Mouse (Mus musculus) WW6 (cell line): Measurements from ENCODE around the gene Slc5a3.

Experiments used
- DNase-seq: peaks from one replicate; pipeline ENCODE4 v3.0.0-alpha.2; 2013; ENCODE audit warnings: low read depth, low spot score

Gene Slc5a3

GRCm38 (mm10) chr16:92057852-92058643 lies at the start of gene Slc5a3, which contains the start of the genes Mrps6 and Gm49711:
Gene Slc5a3, plus strand, starts transcription at chr16:92058322.
Gene Mrps6, plus strand, starts transcription at chr16:92058270.
Gene Gm49711, plus strand, starts transcription at chr16:92058316.
- DNase-seq: peak; percentile 61

DNA sequence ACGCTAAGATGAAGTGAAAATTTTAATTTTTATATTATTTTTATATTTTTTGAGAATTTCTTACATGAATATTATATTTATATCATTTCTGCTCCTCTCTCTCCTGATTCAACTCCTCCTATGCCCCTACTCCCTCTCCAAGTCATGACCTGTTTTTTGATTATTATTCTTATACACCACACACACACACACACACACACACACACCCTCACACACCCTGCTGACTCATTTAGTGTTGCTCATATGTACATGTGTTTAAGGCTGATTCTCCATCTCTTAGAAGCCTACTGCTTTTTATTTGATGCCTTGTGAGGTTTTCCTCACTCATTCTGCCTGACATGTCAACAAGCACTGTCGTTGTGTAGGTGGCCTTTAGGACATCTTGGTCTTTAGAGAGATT lies 48.5 kb upstream of the Slc5a3 start:
- no peak for DNase-seq

DNA sequence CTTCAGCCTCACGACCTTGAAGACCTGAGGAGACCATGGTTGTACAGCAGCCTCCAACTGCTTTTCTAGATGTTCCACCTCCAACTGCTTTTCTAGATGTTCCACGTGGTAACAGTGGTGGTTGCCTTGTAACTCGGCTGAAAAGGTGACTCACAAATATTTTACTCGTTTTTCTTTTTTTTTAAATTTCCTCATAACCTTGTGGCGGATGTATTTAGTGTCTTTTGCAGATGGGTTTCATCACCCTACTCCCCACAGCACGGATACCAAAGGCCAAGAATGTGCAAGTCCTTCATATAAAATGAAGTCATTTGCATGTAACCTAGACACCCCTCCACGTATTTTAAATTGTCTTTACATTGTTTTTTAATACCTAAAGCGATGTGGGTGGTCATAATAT lies 41.3 kb upstream of the Slc5a3 start:
- DNase-seq: no peak

DNA sequence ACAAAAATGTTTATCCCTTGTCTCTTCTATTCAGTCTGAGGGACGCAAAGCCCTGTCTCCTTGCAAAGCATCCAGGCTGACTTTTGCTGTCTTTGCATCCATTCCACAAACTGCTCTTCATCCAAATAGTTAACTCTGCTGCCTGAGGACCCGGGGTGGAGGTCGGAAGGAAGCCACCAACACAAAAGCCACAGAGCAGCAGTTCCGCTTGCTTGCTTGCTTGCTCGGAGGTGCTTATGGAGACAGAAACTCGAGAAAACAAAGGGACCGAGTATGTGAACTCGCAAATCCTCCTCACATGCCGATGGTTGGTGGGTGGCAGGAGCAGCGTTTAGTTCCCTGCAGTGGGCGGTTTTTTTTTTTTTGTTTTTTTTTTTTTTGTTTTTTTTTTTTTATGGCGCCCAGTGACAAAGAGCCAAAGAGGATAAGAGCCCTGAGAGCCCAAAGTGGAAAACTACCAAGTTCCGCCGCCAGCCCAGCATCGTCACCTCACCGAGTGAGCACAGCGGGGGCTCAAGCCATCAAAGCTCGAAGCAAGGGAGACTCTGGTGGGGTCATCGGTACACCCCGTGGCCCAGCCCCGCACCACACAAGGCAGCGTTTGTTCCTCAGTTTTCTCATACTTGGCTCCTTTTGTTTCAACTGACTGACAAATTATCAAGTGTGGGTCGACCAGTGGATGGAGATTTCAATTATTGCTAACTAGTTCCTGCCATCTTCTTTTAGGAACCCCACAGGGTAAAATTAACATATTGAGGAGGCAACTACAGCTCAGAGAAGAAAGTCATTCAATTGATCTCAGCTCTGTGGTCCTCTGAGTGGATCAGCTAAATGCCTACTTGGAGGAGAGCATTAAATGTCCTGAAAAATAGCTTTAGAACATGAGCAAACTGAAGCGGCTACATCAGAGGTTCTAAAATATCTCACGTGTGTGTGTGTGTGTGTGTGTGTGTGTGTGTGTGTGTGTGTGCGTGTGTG lies 38.7 kb upstream of the Slc5a3 start:
- no peak for DNase-seq

DNA sequence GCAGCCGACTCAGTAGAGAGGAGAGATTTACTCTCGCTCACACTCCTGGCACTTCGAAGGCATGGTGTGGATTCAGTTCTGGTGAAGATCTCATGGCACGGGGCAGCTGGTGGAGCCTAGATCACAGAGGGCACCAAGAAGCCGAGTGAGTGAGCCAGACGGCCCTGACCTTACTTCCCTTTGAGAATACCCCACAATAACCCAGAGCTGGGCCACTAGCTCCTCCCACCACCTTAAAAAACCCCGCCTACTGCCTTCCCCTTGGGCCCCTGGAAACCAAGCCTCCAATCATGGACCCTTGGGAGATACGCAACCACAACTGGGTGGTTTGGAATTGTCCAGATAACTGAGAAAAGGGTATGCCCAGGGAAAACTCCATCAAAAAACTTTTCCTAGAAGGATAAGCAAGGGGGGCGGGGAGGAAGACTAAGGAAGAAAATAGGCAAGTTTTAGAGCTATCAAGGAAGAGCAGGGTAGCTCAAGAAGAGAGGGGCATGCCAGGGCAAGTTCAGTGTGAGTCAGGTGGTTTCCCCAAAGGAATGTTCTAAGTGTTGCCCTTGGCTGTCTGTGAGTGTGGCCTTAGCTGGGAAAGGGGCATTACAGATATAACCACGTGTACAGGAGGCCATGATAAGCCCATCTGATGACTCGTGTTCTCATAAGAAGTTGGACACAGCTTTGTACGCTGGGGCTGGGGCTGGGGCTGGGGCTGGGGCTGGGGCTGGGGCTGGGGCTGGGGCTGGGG lies 36.3 kb upstream of the Slc5a3 start:
- no peak for DNase-seq

GRCm38 (mm10) chr16:92022494-92023283 lies 35.4 kb upstream of the Slc5a3 start:
- no peak for DNase-seq

DNA sequence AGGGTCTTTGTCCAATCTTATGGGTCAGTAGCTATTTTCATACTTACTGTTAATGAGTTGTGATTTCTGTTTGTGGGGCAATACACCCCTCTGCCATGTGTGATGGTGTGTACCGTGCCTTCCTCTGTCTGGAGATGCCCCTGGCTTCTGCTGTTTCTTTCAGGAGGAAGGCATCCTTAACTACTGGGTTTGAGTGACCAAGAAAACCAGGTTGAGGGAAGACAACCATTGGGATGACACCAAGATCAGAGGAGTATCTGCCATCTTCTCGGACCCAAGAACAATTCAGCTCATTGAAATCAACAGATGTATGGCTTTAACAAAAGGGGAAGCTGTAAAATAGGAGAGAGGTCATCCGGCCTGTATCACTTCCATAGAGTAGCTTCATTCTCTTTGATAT lies 24.8 kb upstream of the Slc5a3 start:
- DNase-seq: no peak

GRCm38 (mm10) chr16:92034676-92035075 lies 23.4 kb upstream of the Slc5a3 start:
- no peak for DNase-seq

- no peak for DNase-seq
These were observed 21.4 kb upstream of the Slc5a3 start for GRCm38 (mm10) chr16:92036701-92037100.

DNA sequence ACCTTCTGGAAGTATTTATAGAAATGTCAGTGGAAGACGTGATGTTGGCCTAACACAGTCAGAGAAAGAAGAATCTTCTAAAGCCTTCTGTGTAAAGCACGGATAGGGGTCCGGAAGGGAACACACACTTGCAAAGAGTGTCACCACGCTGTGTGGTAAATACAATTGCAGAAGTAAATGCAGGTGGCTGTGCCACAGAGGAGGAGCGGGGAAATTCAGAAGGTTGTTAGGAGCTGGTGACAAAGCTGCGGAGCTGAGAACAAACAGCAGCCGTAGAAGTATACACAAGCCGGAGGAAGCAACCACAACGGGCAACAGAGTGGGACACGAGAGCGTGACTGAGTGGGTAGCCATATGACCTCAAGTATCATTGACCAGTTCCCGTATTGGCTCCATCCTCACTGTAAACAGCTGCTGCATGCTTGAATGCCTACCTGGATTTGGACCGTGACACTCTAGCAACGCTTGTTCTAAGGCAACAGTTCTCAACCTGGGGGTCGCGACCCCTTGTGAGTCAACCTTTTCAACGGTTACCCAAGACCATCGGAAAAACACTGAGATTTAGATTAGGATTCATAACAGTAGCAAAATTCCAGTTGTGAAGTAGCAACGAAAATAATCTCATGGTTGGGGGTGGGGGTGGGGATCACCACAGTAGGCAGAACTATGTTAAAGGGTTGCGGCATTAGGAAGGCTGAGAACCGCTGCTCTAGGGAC lies 20.1 kb upstream of the Slc5a3 start:
- DNase-seq: no peak

GRCm38 (mm10) chr16:92039421-92039820 lies 18.7 kb upstream of the Slc5a3 start:
- DNase-seq: no peak

DNA sequence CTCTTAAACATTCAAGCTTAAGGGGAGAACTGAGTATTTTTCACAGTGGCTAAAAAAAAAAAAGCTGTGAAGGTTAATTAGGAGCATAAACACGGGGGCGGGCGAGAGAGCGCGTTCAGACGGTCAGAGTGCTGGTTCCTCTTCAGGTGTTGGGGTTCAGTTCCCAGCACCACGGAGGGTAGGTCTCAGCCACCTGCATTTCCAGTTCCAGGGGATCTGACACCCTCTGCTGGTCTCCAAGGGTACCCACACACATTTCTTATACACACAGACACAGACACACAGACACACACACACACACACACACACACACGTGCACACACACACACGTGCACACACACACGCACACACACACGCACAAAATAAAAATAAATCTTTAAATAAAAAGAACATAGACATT lies 18.2 kb upstream of the Slc5a3 start:
- no peak for DNase-seq

DNA sequence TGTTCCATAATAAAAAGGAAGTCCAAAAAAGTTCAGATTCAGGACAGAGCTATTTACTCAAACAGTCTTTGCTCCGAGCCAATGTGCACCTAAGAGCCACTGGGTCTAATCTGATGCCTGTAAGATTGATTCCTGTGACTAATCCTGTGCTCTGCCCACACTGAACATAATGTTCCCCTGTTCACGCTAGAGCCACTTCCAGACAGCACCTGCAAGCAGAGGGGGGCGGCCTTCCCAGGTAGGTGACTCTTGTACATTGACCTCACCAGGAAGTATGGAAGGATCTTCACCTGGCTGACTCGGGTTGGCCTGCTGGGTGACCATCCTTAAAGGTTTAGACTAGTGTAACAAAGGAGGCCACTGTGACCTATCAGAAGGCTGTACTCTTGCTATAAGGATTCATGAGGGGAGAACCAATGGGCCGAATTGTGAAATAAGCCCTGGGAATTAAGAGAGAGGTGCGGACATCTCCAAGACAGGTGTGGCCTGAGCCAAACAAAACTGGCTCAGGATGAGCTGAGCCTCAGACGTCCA lies 6.3 kb upstream of the Slc5a3 start:
- no peak for DNase-seq

GRCm38 (mm10) chr16:92052569-92052968 lies 5.6 kb upstream of the Slc5a3 start:
- DNase-seq: no peak

GRCm38 (mm10) chr16:92056711-92057110 lies 1.4 kb upstream of the Slc5a3 start:
- no peak for DNase-seq

DNA sequence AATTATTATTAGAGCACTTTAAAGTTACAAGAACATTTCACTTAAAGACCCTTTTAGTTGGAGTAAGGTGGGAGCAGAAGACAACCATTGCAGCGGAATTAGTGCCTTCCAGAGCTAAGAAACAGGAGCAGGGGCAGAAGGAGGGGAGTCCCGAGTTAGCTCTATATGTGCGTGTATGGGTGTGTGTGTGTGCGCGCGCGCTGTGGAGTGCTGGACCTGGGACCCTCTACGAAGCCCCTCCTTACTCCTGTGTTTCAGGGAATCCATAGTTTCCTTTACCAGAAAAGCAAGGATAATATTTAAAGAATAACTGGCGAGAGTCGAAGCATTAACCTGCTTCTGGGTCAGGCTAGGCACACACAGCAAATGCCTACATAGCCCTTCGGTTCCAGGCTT lies 668 bp upstream of the Slc5a3 start:
- no peak for DNase-seq

- DNase-seq: no peak
These were observed 810 bp downstream of the Slc5a3 start for GRCm38 (mm10) chr16:92058644-92059620.

DNA sequence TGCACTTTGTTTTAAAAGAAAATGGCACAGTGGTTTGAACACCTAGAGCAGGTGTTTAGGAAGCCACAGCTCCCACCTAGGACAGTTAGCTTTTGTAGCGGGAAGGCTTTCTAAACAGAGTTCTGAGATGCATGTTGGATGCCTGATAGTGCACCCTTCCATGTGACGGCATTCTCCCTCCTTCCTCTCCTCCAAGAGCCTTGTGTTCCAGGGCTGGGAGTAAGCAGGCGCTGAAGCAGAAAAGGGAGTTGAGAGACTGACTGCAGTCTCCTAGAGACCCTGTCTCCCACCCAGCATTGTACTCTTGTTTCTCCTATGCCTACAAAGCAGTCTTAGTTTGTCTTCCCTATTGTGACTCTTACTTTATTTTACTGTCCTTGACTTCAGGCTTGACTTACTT lies 2.1 kb downstream of the Slc5a3 start:
- no peak for DNase-seq

GRCm38 (mm10) chr16:92061586-92061985 lies 3.5 kb downstream of the Slc5a3 start:
- no peak for DNase-seq
